Mouse (Mus musculus): ENCODE measurements at regions not wholly inside any gene's neighbourhood (a gene's known extent, or its start where the extent isn't known, plus 50 kb on each side); places are given as distances from the start of the nearest gene placed in this dataset.
"Not testable (repeated sequence)": the region's sequence is repeated elsewhere in the genome, so short reads cannot be mapped to it uniquely, and the experiment has no call there.

DNA sequence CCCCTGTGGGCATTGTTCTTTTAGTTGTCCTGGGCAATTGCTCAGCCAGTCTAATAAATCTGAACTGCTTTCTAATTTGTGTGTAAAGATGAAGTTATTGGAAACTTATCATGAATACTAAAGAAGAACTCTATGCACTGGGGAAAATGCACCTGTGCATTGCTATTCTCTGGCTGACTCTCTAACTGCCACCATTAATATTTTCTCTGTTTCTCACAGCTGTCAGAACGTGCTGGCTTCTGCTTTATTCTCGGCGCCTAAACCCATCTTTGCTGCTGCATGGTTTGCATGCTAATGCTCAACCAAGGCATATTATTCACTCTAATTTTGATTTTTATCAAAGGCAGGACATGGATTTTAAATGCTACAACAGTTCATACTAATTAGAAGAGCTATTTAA lies 128.9 kb upstream of the Gm527 start:
- Histone ChIP-seq H3K4me1 (no peaks in the 10 kb centered on the region), H3K4me2 (replicated peaks) (no peak overlapping the region), H3K9me3 (no peaks in the 10 kb centered on the region), H3K4me3 (no peak overlapping the region), H3K36me3 (no peaks in the 10 kb centered on the region), H3K27ac (no peak overlapping the region), H3K9ac (no peak overlapping the region), H3K27me3 (no peaks in the 10 kb centered on the region)
- 85% methylated on average over 3 of the region's 3 CpGs for WGBS
- ATAC-seq (ENCODE audit: low FRiP score, low read depth), result no peak

DNA sequence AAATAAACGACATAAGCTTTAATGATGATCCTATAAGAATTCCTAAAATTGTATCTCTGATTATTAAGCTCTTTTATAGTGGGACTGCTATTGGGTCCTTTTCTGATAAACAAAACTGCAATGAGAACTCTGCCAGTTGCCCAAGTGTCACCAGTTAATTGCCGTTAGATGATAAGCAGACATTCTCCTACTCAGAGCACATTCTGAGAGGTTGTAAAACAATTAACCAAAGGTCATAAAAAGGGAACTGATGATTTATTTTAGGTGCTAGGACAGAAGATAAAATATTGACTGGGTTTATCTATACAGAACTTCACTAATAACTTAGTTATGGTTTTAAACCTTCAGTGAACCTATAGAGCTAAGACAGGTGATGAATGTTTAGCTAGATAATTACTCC lies 109.2 kb upstream of the Gm527 start:
- not testable (repeated sequence) for ATAC-seq (ENCODE audit: low FRiP score, low read depth); H3K36me3 ChIP-seq; H3K27me3 ChIP-seq; H3K4me1 ChIP-seq; H3K4me3 ChIP-seq; H3K27ac ChIP-seq; H3K9me3 ChIP-seq; H3K9ac ChIP-seq; H3K4me2 ChIP-seq (replicated peaks)
- 24% methylated on average over 2 of the region's 2 CpGs for WGBS

GRCm38 (mm10) chr12:64810081-64810480 lies 107.6 kb upstream of the Gm527 start:
- H3K9me3 ChIP-seq, result no peaks in the 10 kb centered on the region
- H3K4me3 ChIP-seq, result no peak overlapping the region
- no peak overlapping the region for H3K9ac ChIP-seq
- H3K4me1 ChIP-seq, result no peaks in the 10 kb centered on the region
- no peak overlapping the region for H3K4me2 ChIP-seq (replicated peaks)
- WGBS, result 34% methylated on average over 1 of the region's 1 CpGs
- ATAC-seq (ENCODE audit: low FRiP score, low read depth), result no peak
- no peak overlapping the region for H3K27ac ChIP-seq
- H3K27me3 ChIP-seq, result no peaks in the 10 kb centered on the region
- H3K36me3 ChIP-seq, result no peaks in the 10 kb centered on the region

GRCm38 (mm10) chr12:64815871-64816270 lies 101.8 kb upstream of the Gm527 start:
- Histone ChIP-seq H3K9ac (no peak overlapping the region), H3K27ac (no peak overlapping the region), H3K9me3 (no peaks in the 10 kb centered on the region), H3K4me1 (no peaks in the 10 kb centered on the region), H3K27me3 (no peaks in the 10 kb centered on the region), H3K4me2 (replicated peaks) (no peak overlapping the region), H3K36me3 (no peaks in the 10 kb centered on the region), H3K4me3 (no peak overlapping the region)
- 72% methylated on average over 6 of the region's 6 CpGs for WGBS
- no peak for ATAC-seq (ENCODE audit: low FRiP score, low read depth)

DNA sequence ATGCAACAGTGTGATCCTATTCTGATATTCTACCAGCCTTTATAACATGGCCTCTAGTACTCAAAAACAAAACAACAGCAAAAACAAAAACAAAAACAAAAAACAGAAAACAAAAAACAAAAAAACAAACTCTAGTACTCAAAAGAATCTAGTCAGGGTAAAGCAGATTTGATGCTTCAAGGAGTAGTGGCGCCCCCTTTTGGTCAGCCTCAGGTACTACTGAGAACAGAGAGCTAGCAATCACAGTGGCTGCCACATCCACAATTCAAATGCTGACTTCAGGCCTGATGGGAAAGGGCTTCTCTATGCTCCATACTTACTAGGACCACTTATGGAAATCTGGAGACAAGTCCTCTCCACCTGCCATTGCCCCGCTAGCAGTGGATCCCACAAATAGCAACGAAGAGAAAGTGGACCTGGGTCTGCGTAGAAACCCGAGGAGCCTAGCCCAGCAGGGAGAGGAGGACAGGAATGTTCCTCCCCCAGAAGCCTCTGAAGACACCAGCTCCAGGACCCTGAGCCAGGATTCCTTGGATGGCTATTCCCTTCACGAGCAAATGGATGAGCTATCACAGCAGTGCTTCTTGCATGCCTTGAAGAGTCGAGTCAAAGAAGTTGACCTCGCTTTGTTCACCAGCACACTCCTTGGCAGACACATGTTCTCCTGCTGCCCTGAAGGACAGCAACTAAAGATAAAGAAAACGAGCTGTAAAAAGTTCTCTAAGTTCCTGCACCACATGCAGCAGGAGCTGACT lies 100.5 kb upstream of the Gm527 start:
- Histone ChIP-seq H3K27me3 (no peaks in the 10 kb centered on the region), H3K4me1 (no peaks in the 10 kb centered on the region), H3K9ac (no peak overlapping the region), H3K4me2 (replicated peaks) (no peak overlapping the region), H3K4me3 (no peak overlapping the region), H3K9me3 (no peaks in the 10 kb centered on the region), H3K27ac (no peak overlapping the region), H3K36me3 (no peaks in the 10 kb centered on the region)
- 66% methylated on average over 9 of the region's 9 CpGs for WGBS
- ATAC-seq (ENCODE audit: low FRiP score, low read depth), result no peak

GRCm38 (mm10) chr12:64820722-64821121 lies 97.0 kb upstream of the Gm527 start:
- no peak overlapping the region for H3K27ac ChIP-seq
- WGBS, result 76% methylated on average over 5 of the region's 5 CpGs
- ATAC-seq (ENCODE audit: low FRiP score, low read depth), result no peak
- H3K9ac ChIP-seq, result no peak overlapping the region
- no peaks in the 10 kb centered on the region for H3K9me3 ChIP-seq
- no peaks in the 10 kb centered on the region for H3K36me3 ChIP-seq
- H3K4me1 ChIP-seq, result no peaks in the 10 kb centered on the region
- H3K27me3 ChIP-seq, result no peaks in the 10 kb centered on the region
- no peak overlapping the region for H3K4me3 ChIP-seq
- no peak overlapping the region for H3K4me2 ChIP-seq (replicated peaks)

DNA sequence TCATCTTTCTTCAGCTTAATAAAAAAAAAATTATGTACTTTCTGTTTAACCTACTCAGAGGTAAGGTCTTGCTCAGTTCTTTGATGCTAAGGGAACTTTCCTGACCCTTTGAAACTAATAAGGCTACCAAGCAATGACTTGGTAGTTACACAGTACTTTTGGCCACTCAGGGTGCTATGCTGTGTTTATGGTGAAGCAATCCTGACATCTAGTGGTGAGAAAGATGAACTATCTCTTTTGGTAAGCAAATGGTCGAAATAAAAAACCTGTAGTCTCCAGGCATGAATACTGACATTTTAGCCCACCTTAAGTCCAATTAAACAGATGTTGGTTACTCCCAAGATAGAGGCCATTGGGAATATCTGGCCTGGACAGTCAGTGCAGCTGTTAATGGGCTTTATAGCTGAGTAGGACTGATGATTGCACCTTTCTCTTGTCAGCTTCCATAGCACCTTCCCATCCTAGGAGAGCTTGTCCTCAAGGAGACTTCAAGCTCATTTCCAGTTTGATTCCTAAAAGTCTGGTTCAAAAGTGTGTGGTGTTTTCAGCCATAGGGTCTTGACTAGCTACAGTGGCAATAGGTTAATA lies 88.0 kb upstream of the Gm527 start:
- H3K4me2 ChIP-seq (replicated peaks), result no peak overlapping the region
- H3K27me3 ChIP-seq, result no peaks in the 10 kb centered on the region
- H3K9ac ChIP-seq, result no peak overlapping the region
- no peak overlapping the region for H3K27ac ChIP-seq
- ATAC-seq (ENCODE audit: low FRiP score, low read depth), result peak; percentile 40; the same call in 1 of the 2 replicates
- no peaks in the 10 kb centered on the region for H3K36me3 ChIP-seq
- H3K9me3 ChIP-seq, result no peaks in the 10 kb centered on the region
- H3K4me3 ChIP-seq, result no peak overlapping the region
- 4% methylated on average over 1 of the region's 1 CpGs for WGBS
- H3K4me1 ChIP-seq, result no peaks in the 10 kb centered on the region

GRCm38 (mm10) chr12:64832313-64833151 lies 85.2 kb upstream of the Gm527 start:
- H3K9me3 ChIP-seq, result no peaks in the 10 kb centered on the region
- ATAC-seq (ENCODE audit: low FRiP score, low read depth), result no peak
- H3K27ac ChIP-seq, result no peak overlapping the region
- 52% methylated on average over 9 of the region's 9 CpGs for WGBS
- H3K27me3 ChIP-seq, result no peaks in the 10 kb centered on the region
- H3K4me1 ChIP-seq, result no peaks in the 10 kb centered on the region
- no peak overlapping the region for H3K9ac ChIP-seq
- H3K4me3 ChIP-seq, result no peak overlapping the region
- H3K36me3 ChIP-seq, result no peaks in the 10 kb centered on the region
- no peak overlapping the region for H3K4me2 ChIP-seq (replicated peaks)

GRCm38 (mm10) chr12:64857709-64858108 lies 60.0 kb upstream of the Gm527 start:
- no peak for ATAC-seq (ENCODE audit: low FRiP score, low read depth)

More at GRCm38 (mm10) chr12:64857709-64858108, 60.0 kb upstream of the Gm527 start:
- Histone ChIP-seq H3K4me1 (no peaks in the 10 kb centered on the region), H3K9me3 (0 out of 2 replicates have a peak, but pooled peaks cover 3% of the 10 kb centered on the region), H3K27me3 (no peaks in the 10 kb centered on the region), H3K4me3 (no peak overlapping the region), H3K9ac (no peak overlapping the region), H3K4me2 (replicated peaks) (no peak overlapping the region), H3K36me3 (no peaks in the 10 kb centered on the region), H3K27ac (no peak overlapping the region)
